Mouse (Mus musculus): ENCODE data around the gene Zmynd8.
A peak's percentile ranks its signal among the peaks of the same experiment; 100 is the strongest.

Gene Zmynd8

DNA sequence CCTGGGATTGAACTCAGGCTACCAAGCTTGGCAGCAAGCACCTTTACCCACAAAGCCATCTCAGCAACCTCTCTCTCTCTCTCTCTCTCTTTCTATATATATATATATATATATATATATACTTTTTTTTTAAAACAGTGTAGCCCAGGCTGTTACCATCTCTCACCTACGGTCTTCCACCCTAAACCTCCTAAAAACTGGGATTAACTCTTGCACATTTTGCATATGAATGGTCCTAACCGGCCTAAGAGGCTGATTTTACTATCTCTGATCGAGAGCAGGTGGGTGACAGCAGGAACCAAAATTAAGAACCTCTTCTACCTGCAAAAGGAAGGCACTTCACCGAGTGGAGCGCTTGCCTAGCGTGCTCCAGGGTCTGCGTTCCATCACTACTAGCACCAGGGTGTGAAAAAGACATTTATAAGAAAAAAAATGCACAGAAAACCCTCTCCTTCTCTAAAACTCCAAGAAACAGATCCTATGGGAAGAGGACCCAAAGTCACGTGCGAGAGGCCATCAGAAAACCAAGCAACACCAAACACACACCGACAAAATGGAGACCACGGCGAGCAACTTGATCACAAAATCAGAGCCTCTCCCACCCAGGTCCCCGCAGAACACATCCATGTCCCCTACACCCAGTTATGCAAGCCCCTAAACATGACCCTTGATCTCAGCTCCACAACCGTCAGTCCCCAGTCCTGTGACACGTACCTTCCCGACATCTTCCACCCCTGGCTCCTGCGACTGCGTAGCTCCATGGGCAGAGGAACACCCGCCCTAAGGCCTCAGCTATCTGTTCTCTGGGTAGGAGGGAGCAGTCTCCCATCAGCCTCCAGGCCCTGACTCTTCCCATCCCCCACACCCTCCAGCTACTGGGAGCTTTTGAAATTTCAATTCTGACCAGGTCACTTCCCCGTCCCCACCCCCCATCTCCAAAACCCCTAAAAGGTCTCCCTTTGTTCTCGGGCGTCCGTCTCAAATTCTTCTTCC lies at the start of gene Zmynd8:
Zmynd8 (minus strand) TSS at position 815 of the 993 bp plus-strand sequence.
- no peak for DNase-seq (ENCODE audit: extremely low read depth, insufficient read length, low spot score)

DNA sequence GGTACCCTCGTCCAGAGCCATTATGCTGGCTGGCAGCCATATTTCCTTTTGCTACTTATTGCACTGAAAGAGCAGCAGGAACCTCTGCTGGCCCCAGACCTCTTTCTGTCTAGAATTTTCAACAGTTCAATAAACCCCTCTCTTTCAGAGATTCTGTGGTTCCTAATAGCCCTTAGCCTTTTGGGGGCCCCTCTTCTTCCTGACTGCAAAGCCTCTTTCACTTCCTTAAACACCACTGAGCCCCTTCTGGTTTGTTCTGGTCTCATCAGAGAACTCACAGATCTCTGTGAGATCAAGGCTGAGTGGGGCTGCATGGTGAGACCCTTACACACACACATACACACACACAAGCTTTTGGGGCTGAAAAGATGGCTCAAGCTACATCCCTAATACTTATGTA lies 49.2 kb upstream of the Zmynd8 start:
- no peak for DNase-seq (ENCODE audit: extremely low read depth, insufficient read length, low spot score)

DNA sequence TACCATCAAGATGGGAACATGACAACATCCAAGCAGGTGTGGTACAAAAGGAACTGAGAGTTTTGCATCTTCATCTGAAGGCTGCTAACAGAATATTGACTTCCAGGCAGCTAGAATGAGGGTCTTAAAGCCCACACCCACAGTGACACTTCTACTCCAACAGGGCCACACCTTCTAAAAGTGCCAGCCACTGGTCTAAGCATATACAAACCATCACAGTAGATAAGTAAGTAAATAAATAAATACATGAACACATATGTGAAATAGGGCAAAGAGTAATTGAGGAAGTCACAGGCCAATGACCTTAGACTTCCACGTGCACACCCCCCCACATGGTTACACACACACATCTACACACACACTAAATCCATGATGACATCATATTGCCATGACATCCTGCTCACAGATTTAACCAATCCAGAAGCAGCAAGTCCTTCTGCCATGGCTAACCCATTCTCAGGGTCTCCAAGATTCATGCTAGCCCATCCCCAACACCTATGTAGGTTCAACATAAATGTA lies 47.3 kb upstream of the Zmynd8 start:
- DNase-seq (ENCODE audit: extremely low read depth, insufficient read length, low spot score) = no peak

DNA sequence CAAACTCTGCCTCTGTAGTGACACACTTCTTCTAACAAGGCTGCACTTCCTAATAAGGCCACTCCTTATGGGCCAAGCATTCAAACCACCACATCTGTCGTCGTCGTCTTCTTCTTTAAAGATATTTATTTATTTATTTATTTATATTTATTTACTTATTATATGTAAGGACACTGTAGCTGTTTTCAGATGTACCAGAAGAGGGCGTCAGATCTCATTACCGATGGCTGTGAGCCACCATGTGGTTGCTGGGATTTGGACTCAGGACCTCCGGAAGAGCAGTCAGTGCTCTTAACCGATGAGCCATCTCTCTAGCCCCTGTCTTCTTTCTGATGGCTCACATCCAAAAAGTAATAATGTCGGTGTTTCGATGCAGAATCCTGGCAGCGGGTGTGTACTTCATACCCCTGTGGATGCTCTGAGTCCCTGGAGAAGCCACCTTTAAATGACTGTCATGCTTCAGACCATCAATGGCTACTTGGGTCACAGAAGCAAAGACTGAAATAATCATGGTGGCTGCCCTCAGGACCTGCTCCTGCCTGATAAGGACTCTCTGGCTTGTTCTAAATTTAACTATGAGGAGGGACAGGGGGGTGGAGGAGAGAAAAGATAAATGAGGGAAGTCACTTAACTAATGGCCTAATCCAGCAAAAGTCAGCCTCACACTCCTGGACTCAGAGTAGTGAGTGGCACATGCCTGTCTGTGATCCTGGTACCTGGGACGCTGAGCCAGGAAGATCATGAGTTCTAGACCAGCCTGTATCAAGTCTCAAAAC lies 45.9 kb upstream of the Zmynd8 start:
- no peak for DNase-seq (ENCODE audit: extremely low read depth, insufficient read length, low spot score)

DNA sequence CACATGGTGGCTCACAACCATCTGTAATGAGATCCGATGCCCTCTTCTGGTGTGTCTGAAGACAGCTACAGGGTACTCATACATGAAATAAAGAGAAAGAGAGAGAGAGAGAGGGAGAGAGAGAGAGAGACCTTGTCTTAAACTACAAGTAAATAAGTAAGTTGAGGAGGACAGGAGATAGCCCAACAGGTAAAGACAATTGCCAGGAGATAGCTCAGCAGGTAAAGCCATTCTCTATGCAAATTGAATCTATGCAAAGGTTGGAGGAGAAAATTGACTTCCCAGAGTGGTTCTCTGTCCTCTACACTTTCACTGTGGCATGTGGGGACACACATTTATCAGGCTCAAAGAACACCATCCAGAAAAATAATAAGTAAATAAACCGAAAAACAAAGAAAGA lies 44.3 kb upstream of the Zmynd8 start:
- DNase-seq (ENCODE audit: extremely low read depth, insufficient read length, low spot score) = no peak

- DNase-seq (ENCODE audit: extremely low read depth, insufficient read length, low spot score) = no peak
Measured at GRCm38 (mm10) chr2:165936106-165936505, 37.3 kb upstream of the Zmynd8 start.

DNA sequence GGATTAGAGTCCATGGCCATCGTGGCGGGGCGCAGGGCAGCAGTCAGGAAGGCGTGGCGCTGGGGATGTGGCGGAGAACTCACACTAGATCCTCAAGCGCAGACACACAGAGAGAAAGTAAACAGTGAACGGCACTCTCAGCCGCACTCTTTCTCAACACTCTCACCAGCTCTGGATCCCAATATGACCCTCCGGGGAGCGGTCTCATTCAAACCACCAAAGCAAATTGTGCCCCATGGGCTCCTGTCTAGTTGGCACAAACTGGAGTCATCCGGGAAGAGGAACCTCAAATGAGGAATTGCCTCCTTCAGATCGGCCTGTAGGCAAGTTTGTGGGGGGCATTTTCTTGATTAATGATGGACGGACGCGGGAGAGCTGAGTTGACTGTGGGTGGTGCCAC lies 28.9 kb upstream of the Zmynd8 start:
- DNase-seq (ENCODE audit: extremely low read depth, insufficient read length, low spot score) = no peak

DNA sequence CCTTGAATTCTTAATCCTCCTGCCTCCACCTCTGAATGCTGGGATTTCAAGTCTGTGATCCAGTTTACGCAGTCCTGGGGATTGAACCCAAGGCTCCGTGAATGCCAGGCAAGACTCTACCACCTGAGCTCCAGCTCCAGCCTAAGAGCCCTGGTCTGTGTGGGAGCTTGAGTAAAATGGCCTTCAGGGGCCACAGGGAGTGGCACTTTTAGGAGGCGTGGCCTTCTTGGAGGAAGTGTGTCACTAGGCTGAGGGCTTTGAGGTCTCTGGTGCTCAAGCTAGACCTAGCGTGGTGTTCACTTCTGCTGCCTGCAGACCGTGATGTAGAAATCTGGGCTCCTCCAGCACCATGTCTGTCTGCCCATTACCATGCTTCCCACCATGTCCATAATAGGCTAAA lies 27.4 kb upstream of the Zmynd8 start:
- no peak for DNase-seq (ENCODE audit: extremely low read depth, insufficient read length, low spot score)

DNA sequence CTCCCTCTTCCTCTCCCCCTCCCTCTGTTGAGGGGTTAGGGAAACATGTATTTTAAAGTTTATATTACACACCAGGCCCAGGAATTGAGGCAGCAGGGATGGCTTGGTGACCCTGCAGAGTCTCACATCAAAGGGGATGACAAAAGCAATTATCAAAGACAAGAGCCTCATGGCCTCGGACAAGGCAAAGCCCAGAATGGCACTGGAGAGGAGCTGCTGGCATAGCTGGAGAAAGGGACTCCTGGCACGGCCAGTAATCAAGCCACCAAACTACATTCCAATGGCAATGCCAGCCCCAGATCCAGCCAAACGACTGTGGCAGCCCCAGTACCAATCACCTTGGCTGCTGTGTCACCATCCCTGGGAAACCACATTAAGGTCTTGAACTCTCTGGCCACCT lies 26.3 kb upstream of the Zmynd8 start:
- peak; percentile 55 for DNase-seq (ENCODE audit: extremely low read depth, insufficient read length, low spot score)

GRCm38 (mm10) chr2:165924695-165925094 lies 25.9 kb upstream of the Zmynd8 start:
- peak; percentile 39 for DNase-seq (ENCODE audit: extremely low read depth, insufficient read length, low spot score)

DNA sequence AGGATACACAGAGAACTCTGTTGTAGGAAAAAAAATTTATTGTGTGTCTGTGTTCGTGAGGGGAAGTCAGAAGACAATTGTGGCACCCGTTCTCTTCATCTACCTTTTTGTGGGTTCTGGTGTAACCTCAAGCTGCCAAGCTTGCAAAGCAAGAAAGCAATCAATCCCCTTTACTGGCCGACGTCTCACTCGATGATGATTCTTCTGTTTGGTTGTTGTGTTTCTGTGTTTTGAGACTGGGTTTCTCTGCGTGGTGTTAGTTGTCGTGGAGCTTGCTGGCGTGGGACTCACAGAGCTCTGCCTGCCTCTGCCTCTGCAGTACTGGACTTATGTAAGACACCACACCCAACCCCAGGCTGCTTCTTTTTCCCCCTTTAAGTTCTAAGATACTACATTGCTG lies 24.9 kb upstream of the Zmynd8 start:
- DNase-seq (ENCODE audit: extremely low read depth, insufficient read length, low spot score) = no peak

- DNase-seq (ENCODE audit: extremely low read depth, insufficient read length, low spot score) = no peak
Measured at GRCm38 (mm10) chr2:165922994-165923393, 24.2 kb upstream of the Zmynd8 start.

- DNase-seq (ENCODE audit: extremely low read depth, insufficient read length, low spot score) = no peak
Measured at GRCm38 (mm10) chr2:165922047-165922728, 23.4 kb upstream of the Zmynd8 start.

GRCm38 (mm10) chr2:165914298-165914697 lies 15.5 kb upstream of the Zmynd8 start:
- DNase-seq (ENCODE audit: extremely low read depth, insufficient read length, low spot score) = peak; percentile 91

- DNase-seq (ENCODE audit: extremely low read depth, insufficient read length, low spot score) = no peak
Measured at GRCm38 (mm10) chr2:165913073-165913472, 14.3 kb upstream of the Zmynd8 start.

DNA sequence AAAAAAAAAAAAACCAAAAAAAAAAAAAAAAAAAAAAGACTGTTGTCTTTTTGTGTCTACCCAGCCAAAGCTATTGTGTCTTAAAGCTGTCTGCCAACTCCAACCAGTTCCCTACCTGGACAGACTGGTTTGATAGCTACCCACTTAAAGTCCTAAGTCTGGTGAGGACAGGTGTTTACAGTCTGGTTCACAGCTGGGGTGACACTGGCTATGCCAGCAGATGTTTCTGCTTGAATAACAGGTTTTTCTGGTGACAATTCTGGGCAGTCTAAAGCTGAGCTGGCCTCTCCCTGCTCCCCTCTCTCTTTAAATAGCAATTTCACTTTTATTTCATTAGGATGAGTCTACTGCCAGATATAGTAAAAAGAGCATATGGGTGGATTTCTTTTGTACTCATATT lies 10.9 kb upstream of the Zmynd8 start:
- no peak for DNase-seq (ENCODE audit: extremely low read depth, insufficient read length, low spot score)

GRCm38 (mm10) chr2:165907199-165907598 lies 8.4 kb upstream of the Zmynd8 start:
- no peak for DNase-seq (ENCODE audit: extremely low read depth, insufficient read length, low spot score)

DNA sequence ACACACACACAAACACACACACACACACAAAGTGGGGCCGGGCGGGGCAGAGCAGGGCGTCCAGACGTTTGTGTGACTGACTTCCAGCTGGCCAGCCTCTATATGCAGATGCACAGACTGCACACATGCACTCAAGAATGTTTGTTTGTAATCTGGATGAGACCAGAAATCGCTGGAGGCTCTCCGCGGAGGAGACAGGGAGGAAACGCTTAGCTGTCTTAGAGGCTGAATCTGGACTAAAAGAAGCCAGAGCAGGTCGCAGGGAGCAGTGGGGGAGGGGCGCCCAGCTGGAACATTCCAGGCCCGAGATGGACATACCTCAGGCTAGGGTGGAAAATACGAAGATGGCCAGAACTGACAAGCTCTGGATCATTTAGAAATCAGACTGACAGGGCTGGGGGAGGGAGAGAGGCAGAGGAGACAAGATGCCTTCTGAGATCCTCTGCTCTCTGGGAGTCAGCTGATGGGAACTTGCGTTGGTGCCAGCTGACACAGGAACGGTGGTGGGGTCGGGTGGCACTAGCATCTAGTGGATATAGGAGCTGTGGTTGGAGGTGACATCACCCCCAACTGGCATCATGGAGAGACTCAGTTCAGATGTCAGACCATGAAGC lies 7.6 kb upstream of the Zmynd8 start:
- no peak for DNase-seq (ENCODE audit: extremely low read depth, insufficient read length, low spot score)

GRCm38 (mm10) chr2:165901127-165901384 lies 2.2 kb upstream of the Zmynd8 start:
- no peak for DNase-seq (ENCODE audit: extremely low read depth, insufficient read length, low spot score)

GRCm38 (mm10) chr2:165900351-165901126 lies 1.7 kb upstream of the Zmynd8 start:
- no peak for DNase-seq (ENCODE audit: extremely low read depth, insufficient read length, low spot score)
